Mouse (Mus musculus) forebrain, embryonic 11.5 days (tissue): ENCODE measurements around the gene A1cf. TPM values are rescaled to one million over a fixed set of nuclear protein-coding genes. Genes with fewer than 3 reads are reported as not detected.

Experiments
- ATAC-seq: fragments of 200-750 bp; cut with Nextera tagmentation; replicated peaks from 2 replicates; pipeline ENCODE4 v1.8.0; 2017; ENCODE audit warnings: moderate TSS enrichment; ENCODE audit not compliant: low FRiP score
- DNase-seq: peaks from one replicate; pipeline ENCODE4 v3.0.0-alpha.2; 2017; ENCODE audit warnings: low spot score
- H3K27ac ChIP-seq: fragments of 300-500 bp; sonication (generic); 2 replicates; pipeline ENCODE4 v1.5.1; 2014; ENCODE audit warnings: low read depth, low read length
- H3K27me3 ChIP-seq: fragments of 300-500 bp; sonication (generic); 2 replicates; pipeline ENCODE4 v1.6.1; 2014; ENCODE audit warnings: mild to moderate bottlenecking, low read length, mixed read lengths; ENCODE audit not compliant: control insufficient read depth, insufficient read depth
- H3K36me3 ChIP-seq: fragments of 300-500 bp; sonication (generic); 2 replicates; pipeline ENCODE4 v1.6.1; 2014; ENCODE audit warnings: mild to moderate bottlenecking, low read length, moderate library complexity, mixed read lengths; ENCODE audit not compliant: control insufficient read depth, insufficient read depth
- H3K4me1 ChIP-seq: fragments of 300-500 bp; sonication (generic); replicated peaks from 2 replicates; pipeline ENCODE4 v1.6.1; 2014; ENCODE audit warnings: low read length, mixed read lengths; ENCODE audit not compliant: control insufficient read depth, insufficient read depth
- H3K4me2 ChIP-seq: fragments of 300-500 bp; sonication (generic); 2 replicates; pipeline ENCODE4 v1.6.1; 2014; ENCODE audit warnings: low read depth, mild to moderate bottlenecking, low read length, moderate library complexity, mixed read lengths; ENCODE audit not compliant: severe bottlenecking
- H3K4me3 ChIP-seq: fragments of 300-500 bp; sonication (generic); 2 replicates; pipeline ENCODE4 v1.5.1; 2014; ENCODE audit warnings: low read depth, low read length
- H3K9ac ChIP-seq: fragments of 300-500 bp; sonication (generic); 2 replicates; pipeline ENCODE4 v1.6.1; 2014; ENCODE audit warnings: low read length
- H3K9me3 ChIP-seq: fragments of 300-500 bp; sonication (generic); 2 replicates; pipeline ENCODE4 v1.6.1; 2016; ENCODE audit warnings: low read length, mixed read lengths; ENCODE audit not compliant: control insufficient read depth
- WGBS: fragments of 180-500 bp; shearing (Covaris S2); extraction: QIAGEN DNeasy Blood & Tissue Kit; methylation state at CpG from one replicate; pipeline ENCODE4 v1.1.7; 2014; 5-methylcytosine and 5-hydroxymethylcytosine counted together
- polyA plus RNA-seq: library from polyadenylated mRNA; unstranded; fragments of >200 nt; fragmentation: Nextera tagmentation; extraction: Ambion mirVana; gene quantifications from 2 replicates; pipeline ENCODE4 v1.2.1, GENCODE M21; 2014

A1cf gene
- polyA plus RNA-seq, 1 experiment from 2014 or later: not detected

- H3K27me3 ChIP-seq: no peaks in the 10 kb centered on the region
- no peak overlapping the region for H3K9ac ChIP-seq
- no peak for DNase-seq
- no peak overlapping the region for H3K4me2 ChIP-seq
- no peaks in the 10 kb centered on the region for H3K36me3 ChIP-seq
- 84% methylated on average over 4 of the region's 4 CpGs for WGBS
- no peaks in the 10 kb centered on the region for H3K4me1 ChIP-seq
- H3K9me3 ChIP-seq: no peaks in the 10 kb centered on the region
- no peak overlapping the region for H3K4me3 ChIP-seq
- no peak for ATAC-seq
- H3K27ac ChIP-seq: no peak overlapping the region
Measured at GRCm38 (mm10) chr19:31884594-31884993, 16.0 kb downstream of the A1cf start.

GRCm38 (mm10) chr19:31887275-31887674 is 18.7 kb downstream of the A1cf start:
- Histone ChIP-seq H3K36me3 (no peaks in the 10 kb centered on the region), H3K27me3 (no peaks in the 10 kb centered on the region), H3K4me2 (no peak overlapping the region), H3K4me3 (no peak overlapping the region), H3K9ac (no peak overlapping the region), H3K27ac (no peak overlapping the region), H3K9me3 (no peaks in the 10 kb centered on the region), H3K4me1 (no peaks in the 10 kb centered on the region)
- 88% methylated on average over 2 of the region's 2 CpGs for WGBS
- ATAC-seq (no peak), DNase-seq (no peak)

DNA sequence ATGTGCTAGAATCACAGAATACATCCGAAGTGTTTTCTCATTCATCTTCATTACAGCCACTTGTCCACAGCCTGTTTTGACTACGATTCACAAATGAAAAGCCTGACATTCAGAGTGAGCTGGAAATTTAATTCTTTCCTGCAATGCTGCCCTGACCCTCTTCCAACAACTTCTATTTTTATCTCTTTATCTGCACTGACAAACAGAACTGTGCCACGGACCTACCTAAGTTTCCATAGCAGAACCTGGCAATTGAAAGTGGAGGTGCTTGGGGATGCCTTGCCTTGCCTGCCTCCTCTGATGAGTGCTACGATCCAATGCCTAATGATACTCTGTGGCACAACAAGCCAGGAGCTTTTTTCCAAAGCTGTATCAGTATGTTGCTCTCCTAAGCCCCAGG is 21.4 kb downstream of the A1cf start:
- ATAC-seq (no peak), DNase-seq (no peak)
- Histone ChIP-seq H3K27me3 (no peaks in the 10 kb centered on the region), H3K27ac (no peak overlapping the region), H3K4me3 (no peak overlapping the region), H3K4me1 (no peaks in the 10 kb centered on the region), H3K9ac (no peak overlapping the region), H3K4me2 (no peak overlapping the region), H3K9me3 (no peaks in the 10 kb centered on the region), H3K36me3 (no peaks in the 10 kb centered on the region)
- WGBS: 87% methylated on average over 4 of the region's 4 CpGs

DNA sequence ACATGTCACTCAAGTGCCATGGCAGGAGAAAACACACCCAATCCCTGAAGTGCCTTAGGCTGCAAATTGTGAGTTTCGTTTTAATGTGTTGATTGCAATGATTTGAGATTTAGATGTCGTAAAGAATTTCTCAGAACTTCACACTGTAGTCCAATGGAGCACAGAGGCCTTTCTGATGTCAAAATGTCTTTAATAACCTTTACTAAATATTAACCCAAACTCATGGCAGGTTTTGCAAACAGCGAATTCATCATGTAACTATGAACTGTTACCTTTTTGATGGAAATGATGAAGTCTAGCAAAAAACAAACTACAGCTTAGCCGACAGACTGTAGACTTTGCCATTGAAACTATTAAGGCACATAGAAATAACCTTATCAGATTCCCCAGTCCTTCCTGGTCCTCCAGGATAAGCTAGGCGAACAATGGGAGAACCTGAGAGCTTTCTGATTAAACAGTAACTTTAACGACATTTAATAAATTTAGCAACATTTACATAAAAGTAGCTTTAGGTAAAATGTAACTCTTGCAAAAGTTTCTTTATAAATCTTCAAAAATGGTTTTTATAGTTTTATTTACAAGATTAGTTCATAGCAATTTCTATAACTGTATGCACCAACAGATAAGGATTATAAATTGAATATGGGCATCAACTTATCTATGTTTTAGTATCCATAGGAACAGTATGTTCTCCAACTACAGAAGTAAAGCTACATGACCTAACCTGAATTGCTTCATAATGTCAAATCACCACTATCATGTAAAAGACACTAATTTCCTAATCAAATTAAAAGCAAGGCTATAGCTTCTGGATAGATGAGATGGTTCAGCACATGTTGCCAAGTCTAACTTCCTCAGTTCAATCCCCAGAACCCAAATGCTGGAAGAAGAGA is 22.7 kb downstream of the A1cf start:
- WGBS: 87% methylated on average over 6 of the region's 6 CpGs
- no peak overlapping the region for H3K4me2 ChIP-seq
- no peaks in the 10 kb centered on the region for H3K4me1 ChIP-seq
- DNase-seq (no peak), ATAC-seq (no peak)
- H3K9me3 ChIP-seq: no peaks in the 10 kb centered on the region
- H3K36me3 ChIP-seq: no peaks in the 10 kb centered on the region
- H3K27ac ChIP-seq: no peak overlapping the region
- no peak overlapping the region for H3K9ac ChIP-seq
- H3K27me3 ChIP-seq: no peaks in the 10 kb centered on the region
- H3K4me3 ChIP-seq: no peak overlapping the region

GRCm38 (mm10) chr19:31895971-31896370 is 27.4 kb downstream of the A1cf start:
- Histone ChIP-seq H3K36me3 (no peaks in the 10 kb centered on the region), H3K27me3 (no peaks in the 10 kb centered on the region), H3K4me1 (no peaks in the 10 kb centered on the region), H3K27ac (no peak overlapping the region), H3K9me3 (no peaks in the 10 kb centered on the region), H3K9ac (no peak overlapping the region), H3K4me3 (no peak overlapping the region), H3K4me2 (no peak overlapping the region)
- ATAC-seq (no peak), DNase-seq (no peak)
- WGBS: 79% methylated on average over 1 of the region's 1 CpGs

- Histone ChIP-seq H3K4me2 (no peak overlapping the region), H3K4me3 (no peak overlapping the region), H3K9ac (no peak overlapping the region), H3K4me1 (no peaks in the 10 kb centered on the region), H3K9me3 (no peaks in the 10 kb centered on the region), H3K36me3 (no peaks in the 10 kb centered on the region), H3K27me3 (no peaks in the 10 kb centered on the region), H3K27ac (no peak overlapping the region)
- WGBS: 92% methylated on average over 1 of the region's 1 CpGs
- DNase-seq (no peak), ATAC-seq (no peak)
Measured at GRCm38 (mm10) chr19:31896711-31897110, 28.1 kb downstream of the A1cf start.

DNA sequence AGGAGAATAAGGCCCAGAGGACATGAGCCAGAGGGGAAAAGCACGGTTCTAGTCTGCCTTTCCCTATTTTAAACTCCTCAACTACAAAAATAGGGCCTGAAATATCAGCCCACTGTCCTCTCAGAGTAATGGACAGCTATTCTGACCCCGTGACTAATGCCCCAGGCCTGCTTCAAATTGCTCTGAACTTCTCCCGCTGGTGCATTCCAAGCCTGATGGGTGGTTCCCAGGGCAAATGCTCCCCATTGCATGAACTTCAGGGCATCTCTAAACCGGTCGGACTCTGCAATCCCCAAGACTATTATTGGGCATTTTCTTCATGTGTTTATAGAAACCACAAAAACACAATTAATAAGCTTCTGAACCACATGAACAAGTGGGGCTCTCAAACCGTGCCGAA is 37.1 kb downstream of the A1cf start:
- DNase-seq (no peak), ATAC-seq (no peak)
- Histone ChIP-seq H3K27ac (no peak overlapping the region), H3K36me3 (no peaks in the 10 kb centered on the region), H3K27me3 (no peaks in the 10 kb centered on the region), H3K4me3 (no peak overlapping the region), H3K4me2 (no peak overlapping the region), H3K4me1 (no peaks in the 10 kb centered on the region), H3K9me3 (no peaks in the 10 kb centered on the region), H3K9ac (no peak overlapping the region)
- 75% methylated on average over 7 of the region's 7 CpGs for WGBS

GRCm38 (mm10) chr19:31910423-31910822 is 41.9 kb downstream of the A1cf start:
- H3K4me1 ChIP-seq: no peaks in the 10 kb centered on the region
- H3K9me3 ChIP-seq: no peaks in the 10 kb centered on the region
- H3K27me3 ChIP-seq: no peaks in the 10 kb centered on the region
- H3K36me3 ChIP-seq: no peaks in the 10 kb centered on the region
- no peak overlapping the region for H3K27ac ChIP-seq
- no peak overlapping the region for H3K4me2 ChIP-seq
- H3K9ac ChIP-seq: no peak overlapping the region
- WGBS: 85% methylated on average over 6 of the region's 6 CpGs
- H3K4me3 ChIP-seq: no peak overlapping the region
- no peak for DNase-seq
- no peak for ATAC-seq

- Histone ChIP-seq H3K9ac (no peak overlapping the region), H3K4me1 (no peaks in the 10 kb centered on the region), H3K36me3 (no peaks in the 10 kb centered on the region), H3K9me3 (no peaks in the 10 kb centered on the region), H3K27ac (no peak overlapping the region), H3K4me3 (no peak overlapping the region), H3K4me2 (no peak overlapping the region), H3K27me3 (no peaks in the 10 kb centered on the region)
- ATAC-seq (no peak), DNase-seq (no peak)
- WGBS: 95% methylated on average over 4 of the region's 4 CpGs
Measured at GRCm38 (mm10) chr19:31913946-31914345, 45.4 kb downstream of the A1cf start.
